7 mouse cellular contexts compared by ENCODE assay signal in the genomic region with DNA sequence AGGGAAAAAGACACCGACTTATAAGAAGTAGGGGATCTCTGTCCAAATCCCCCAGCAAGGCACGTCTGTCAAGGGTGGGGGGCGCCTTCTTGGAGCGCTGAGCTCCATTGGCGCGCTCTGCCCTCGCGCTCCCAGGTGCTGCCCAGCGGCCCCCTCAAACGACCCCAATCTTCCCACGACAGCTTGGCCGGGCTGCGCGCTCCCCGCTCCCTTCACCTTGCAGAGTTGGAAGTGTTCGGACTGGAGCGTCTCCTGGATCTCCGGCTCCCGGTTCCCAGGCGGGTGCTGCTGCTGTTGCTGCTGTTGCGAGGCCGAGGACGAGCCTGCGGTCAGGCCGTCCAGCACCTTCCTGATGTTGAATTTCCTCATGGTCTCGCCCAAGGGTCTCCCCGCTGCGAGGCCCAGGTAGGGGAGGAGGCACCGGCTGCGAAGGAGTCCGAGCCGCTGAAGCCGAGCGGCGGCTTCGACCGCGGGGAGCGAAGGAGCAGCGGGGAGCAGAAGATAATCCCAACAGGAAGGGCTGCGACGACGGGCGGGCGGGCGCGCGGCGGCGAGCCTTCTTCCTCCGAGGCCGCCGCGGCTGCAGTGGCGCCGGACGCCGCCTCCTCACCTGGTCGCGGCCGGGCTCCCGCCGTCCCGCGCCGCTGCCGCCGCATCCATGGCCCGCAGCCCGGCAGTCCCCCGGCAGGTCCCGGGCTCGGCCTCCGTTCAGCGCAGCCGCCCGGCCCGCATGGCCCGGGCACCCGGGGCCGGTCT. TPM values are rescaled to one million over a fixed set of nuclear protein-coding genes. Genes with fewer than 3 reads are reported as not detected.
DNase-seq lines count a peak whose midpoint lies in the region; ATAC-seq and TF ChIP-seq lines count a peak whose summit lies in the region.

No protein-coding gene starts in this region.

- peaks cover 0 to 14% of the 10 kb centered on the region in 2 experiments; a peak in 3 of 4 replicates for H3K36me3 ChIP-seq in MEL (ENCODE audit: control insufficient read depth in 1 of 2, insufficient read depth in 2 of 2, low read length in 2 of 2)

- H3K27ac ChIP-seq in MEL (ENCODE audit: control insufficient read depth, low read depth, low read length) = peak overlapping the region; percentile 81

- TF ChIP-seq EP300 in MEL (IDR thresholded peaks at IDR 0.05; ENCODE audit: low read depth in 1 of 2, low read length in 2 of 2) = no peak

- peaks cover 6 to 7% of the 10 kb centered on the region in 2 experiments; a peak in 3 of 4 replicates for H3K4me1 ChIP-seq in MEL (ENCODE audit: control insufficient read depth in 1 of 2, insufficient read depth in 2 of 2, low read length in 2 of 2)

- DNase-seq in MEL (ENCODE audit: low read depth, low spot score) = peak; percentile 69
- DNase-seq in adrenal gland, postnatal 25 days = peak; percentile 49
- peak; percentile 67 to 69 for DNase-seq in heart, postnatal 10 days
- peak; percentile 53 to 68 for DNase-seq in layer of hippocampus, postnatal 10 days (ENCODE audit: low spot score in 2 of 2)
- peak; percentile 35 for DNase-seq in lung, postnatal 10 days
- DNase-seq in retina, postnatal 1 day = peak; percentile 67

- TF ChIP-seq POLR2A in MEL (IDR thresholded peaks at IDR 0.05; ENCODE audit: control insufficient read depth in 1 of 2, insufficient read depth in 1 of 2, low read depth in 1 of 2, low read length in 2 of 2, poor library complexity in 1 of 2) = 0 out of 4 replicates have a peak, but pooled peaks of 1 of the 2 experiments have one; percentile 4

- TF ChIP-seq CTCF in MEL (IDR thresholded peaks at IDR 0.05 in 2 of 3, conservative IDR thresholded peaks at IDR 0.05 in 1 of 3; ENCODE audit: control insufficient read depth in 1 of 3, insufficient read depth in 1 of 3, low read depth in 2 of 3, low read length in 3 of 3, poor library complexity in 1 of 3, severe bottlenecking in 1 of 3) = no peak

- H3K79me2 ChIP-seq in MEL (ENCODE audit: control insufficient read depth, insufficient read depth, low read length, poor library complexity) = peaks cover 30% of the 10 kb centered on the region

- no peak for TF ChIP-seq RAD21 in MEL (IDR thresholded peaks at IDR 0.05; ENCODE audit: low read depth, low read length)

- peak; percentile 48 for ATAC-seq in erythroblast, adult 5-6 weeks (replicated peaks; ENCODE audit: low FRiP score, poor library complexity, severe bottlenecking)

- H3K4me3 ChIP-seq in MEL (ENCODE audit: control insufficient read depth in 1 of 2, insufficient read depth in 1 of 2, low read depth in 2 of 2, low read length in 2 of 2) = peak overlapping the region; percentile 74 to 93

- intact Hi-C loops in heart, postnatal 10 days (cut with DNase I) = no loop called here

- H3K9me3 ChIP-seq in MEL (replicated peaks; ENCODE audit: insufficient read depth, low read length) = no peaks in the 10 kb centered on the region

- H3K9ac ChIP-seq in MEL (ENCODE audit: control insufficient read depth, low read depth, low read length, poor library complexity, severe bottlenecking) = peak overlapping the region; percentile 98

- H3K27me3 ChIP-seq in MEL (ENCODE audit: control insufficient read depth in 1 of 2, insufficient read depth in 2 of 2, low read length in 2 of 2) = no peaks in the 10 kb centered on the region

TF ChIP-seq in MEL, 35 proteins besides CTCF, POLR2A, EP300 and RAD21:
- TF ChIP-seq NELFE (IDR thresholded peaks at IDR 0.05; ENCODE audit: low read depth, low read length) (0 out of 2 replicates have a peak, but pooled peaks have one; percentile 27), SIN3A (IDR thresholded peaks at IDR 0.05; ENCODE audit: low read length) (peak; percentile 60; the same call in 1 of the 2 replicates), TAL1 (IDR thresholded peaks at IDR 0.05; ENCODE audit: low read length) (no peak), MEF2A (IDR thresholded peaks at IDR 0.05; ENCODE audit: extremely low read depth, insufficient replicate concordance, low read depth, low read length, poor library complexity, severe bottlenecking) (no peak), MAFK (IDR thresholded peaks at IDR 0.05; ENCODE audit: borderline replicate concordance, low read depth, low read length) (no peak), TCF12 (IDR thresholded peaks at IDR 0.05; ENCODE audit: low read depth, low read length) (no peak), USF2 (IDR thresholded peaks at IDR 0.05; ENCODE audit: borderline replicate concordance in 1 of 2, insufficient read depth in 1 of 2, low read depth in 1 of 2, low read length in 2 of 2) (no peak), MAZ (IDR thresholded peaks at IDR 0.05; ENCODE audit: low read depth, low read length) (no peak)

RNA-seq across cellular contexts. Expression of a gene that starts 0.4 kb away (rescaled TPM):
- total RNA-seq in MEL (2012; rRNA removed) = 12.3 and 16.0 TPM in 2 replicates
- 10 to 100 TPM; 19.6 to 82.2 TPM for polyA plus RNA-seq in MEL (2012; ENCODE audit: insufficient read depth in 1 of 2, insufficient read length in 2 of 2, low read depth in 1 of 2, low replicate concordance in 2 of 2, missing spikeins in 1 of 2)
- total RNA-seq in adrenal gland, postnatal 25 days (2021) = 41.2 and 42.6 TPM in 2 replicates
- 26.3 and 28.0 TPM in 2 replicates for total RNA-seq in erythroblast, adult 5-6 weeks (2015; ENCODE audit: low replicate concordance)
- 16.0 and 21.5 TPM in 2 replicates for total RNA-seq in erythroblast, adult 5-6 weeks (2017; ENCODE audit: low replicate concordance)
- total RNA-seq in heart, postnatal 10 days (2021) = 10 to 100 TPM; 12.5 to 13.5 TPM
- total RNA-seq in layer of hippocampus, postnatal 10 days (2021) = 100 to 1,000 TPM in 1 of 2 experiments, 10 to 100 TPM in 1; 93.7 to 102 TPM

Comparison
In these comparisons a context has a peak if more than half of its experiments do, and no peak if none do; other contexts are left out.
1. Peak in every context shown above with its lines: DNase-seq, ATAC-seq, H3K4me3 ChIP-seq and H3K27ac ChIP-seq.